ENCODE assay signal across 17 mouse cellular contexts in genomic region chr12:25763061-25763460, GRCm38 (mm10).
DNase-seq lines count a peak whose midpoint lies in the region; ATAC-seq and TF ChIP-seq lines count a peak whose summit lies in the region.
"Had no signal": no experiment of that assay in that cellular context is flagged by ENCODE, and none has a peak within 500 bp of the region (broad histone marks: within the 10 kb centered on the region; RNA-seq: fewer than 3 reads in every experiment).

No protein-coding gene starts in this region.

- peak overlapping the region; percentile 47 for H3K27ac ChIP-seq in left cerebral cortex, adult 2 months
- H3K27ac ChIP-seq: embryonic facial prominence, embryonic 12.5 days; forebrain, embryonic 15.5 days; hindbrain, embryonic 15.5 days had no signal

- ATAC-seq in frontal cortex, adult (ENCODE audit: low TSS enrichment): peak; percentile 90
- ATAC-seq: forebrain, embryonic 15.5 days had no signal

- no peak overlapping the region for H3K4me3 ChIP-seq in left cerebral cortex, adult 2 months
- H3K4me3 ChIP-seq: embryonic facial prominence, embryonic 12.5 days; forebrain, embryonic 15.5 days; heart, embryonic 12.5 days; hindbrain, embryonic 15.5 days had no signal

- TF ChIP-seq CTCF in left cerebral cortex, adult 2 months (IDR thresholded peaks at IDR 0.05): no peak

- DNase-seq in frontal cortex, postnatal 14 days (ENCODE audit: low spot score in 2 of 2): no peak
- DNase-seq in left cerebral cortex, adult 2 months (ENCODE audit: extremely low spot score in 1 of 2, low spot score in 2 of 2): no peak
- DNase-seq in left cerebral cortex, postnatal 4 days: no peak
- DNase-seq in right cerebral cortex, adult 2 months (ENCODE audit: low spot score in 2 of 2): peak; percentile 13 to 36
- DNase-seq in right cerebral cortex, postnatal 10 days (ENCODE audit: low spot score in 2 of 2): no peak
- DNase-seq in right cerebral cortex, postnatal 36 days (ENCODE audit: low spot score in 2 of 2): peak; percentile 11 to 14
- no peak for DNase-seq in heart, postnatal 36 days
- DNase-seq: adrenal gland, postnatal 10 days; cerebellum, adult 11-12 months; cerebellum, adult 9-10 months; cerebellum, postnatal 25 days; gastrocnemius, postnatal 14 days had no signal

- intact Hi-C loops in left cerebral cortex, adult 2 months (cut with DNase I): no loop called here
- intact Hi-C loops in left cerebral cortex, postnatal 4 days (cut with DNase I): no loop called here
- intact Hi-C loops in heart, postnatal 36 days (cut with DNase I): no loop called here

Comparison
In these comparisons a context has a peak if more than half of its experiments do, and no peak if none do; other contexts are left out.
1. DNase-seq: peak in right cerebral cortex, adult 2 months (2 of 2) and right cerebral cortex, postnatal 36 days (2 of 2); none in frontal cortex, postnatal 14 days (0 of 2), left cerebral cortex, adult 2 months (0 of 2), left cerebral cortex, postnatal 4 days (single experiment), right cerebral cortex, postnatal 10 days (0 of 2) and heart, postnatal 36 days (0 of 2).